Mouse (Mus musculus): Measurements from ENCODE around the gene Ehbp1l1. TPM values are rescaled to one million over a fixed set of nuclear protein-coding genes. Genes with fewer than 3 reads are reported as not detected.

Ehbp1l1 gene
- total and polyA plus RNA-seq, 3 experiments = 30.4 to 62.6 (median 57.0) TPM

DNA sequence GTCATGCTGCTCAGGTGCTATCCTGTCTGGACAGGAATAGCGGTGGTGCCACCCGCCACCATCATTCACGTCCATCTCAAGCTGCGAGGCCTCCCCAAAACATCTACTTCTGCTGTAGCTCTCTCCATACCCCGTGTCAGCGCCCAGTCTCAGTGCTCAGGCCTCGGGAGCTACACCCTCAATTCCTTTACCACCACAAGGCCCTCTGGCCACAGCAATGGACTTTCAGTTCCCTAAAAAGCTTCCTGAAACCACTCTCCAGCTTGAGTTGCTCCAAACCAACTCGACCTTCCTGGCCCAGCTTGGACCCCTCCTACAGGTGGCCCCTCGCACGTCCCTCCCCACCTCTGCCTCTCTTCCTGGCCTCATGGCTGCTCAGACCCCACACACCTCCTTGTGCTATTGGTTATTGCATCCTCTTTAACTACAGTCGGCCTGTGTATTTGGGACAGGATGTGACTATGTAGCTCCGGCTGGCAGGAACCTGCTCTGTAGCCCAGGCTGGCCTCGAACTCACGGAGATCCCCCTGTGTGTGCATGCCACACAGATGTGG lies 14.1 kb downstream of the Ehbp1l1 start:
- no peaks in the 10 kb centered on the region for H3K79me2 ChIP-seq (replicated peaks; ENCODE audit: control insufficient read depth, extremely low read depth, insufficient read depth, poor library complexity, severe bottlenecking)
- H3K9me3 ChIP-seq (replicated peaks; ENCODE audit: low read length) = no peaks in the 10 kb centered on the region
- peaks cover 47 to 91% of the 10 kb centered on the region in 2 experiments for H3K36me3 ChIP-seq (replicated peaks in 1 of 2; ENCODE audit: control insufficient read depth in 1 of 2, insufficient read depth in 1 of 2, low read length in 1 of 2)
- DNase-seq (ENCODE audit: extremely low read depth) = no peak
- no peak overlapping the region for H3K4me2 ChIP-seq (ENCODE audit: insufficient read depth, low read depth, poor library complexity, severe bottlenecking)
- H3K27me3 ChIP-seq (replicated peaks) = no peaks in the 10 kb centered on the region
- H3K9ac ChIP-seq (ENCODE audit: insufficient read depth, low read depth) = no peak overlapping the region
- peaks cover 21 to 46% of the 10 kb centered on the region in 2 experiments for H3K4me1 ChIP-seq (ENCODE audit: control insufficient read depth in 1 of 2, insufficient read depth in 2 of 2)
- TF ChIP-seq MAFK (IDR thresholded peaks at IDR 0.05; ENCODE audit: insufficient replicate concordance, low read length) = no peak
- TF ChIP-seq BHLHE40 (IDR thresholded peaks at IDR 0.05; ENCODE audit: low read depth, low read length) = no peak
- no peak for TF ChIP-seq ETS1 (conservative IDR thresholded peaks at IDR 0.05; ENCODE audit: low read depth, low read length)
- TF ChIP-seq NELFE (IDR thresholded peaks at IDR 0.05; ENCODE audit: low read depth, low read length) = no peak
- TF ChIP-seq JUN (IDR thresholded peaks at IDR 0.05; ENCODE audit: insufficient read depth, low read depth, low read length) = no peak
- TF ChIP-seq MAX (IDR thresholded peaks at IDR 0.05; ENCODE audit: low read length) = no peak
- peak; percentile 94 for TF ChIP-seq IRF4 (IDR thresholded peaks at IDR 0.05; ENCODE audit: low read depth, low read length)
- no peak for TF ChIP-seq ZKSCAN1 (IDR thresholded peaks at IDR 0.05; ENCODE audit: borderline replicate concordance, low read depth, low read length)
- no peak for TF ChIP-seq PAX5 (IDR thresholded peaks at IDR 0.05; ENCODE audit: low read length)
- TF ChIP-seq TCF12 (IDR thresholded peaks at IDR 0.05; ENCODE audit: low read depth, low read length) = no peak
- no peak for TF ChIP-seq TBP (conservative IDR thresholded peaks at IDR 0.05; ENCODE audit: low read depth, low read length)
- no peak for TF ChIP-seq ZC3H11A (IDR thresholded peaks at IDR 0.05; ENCODE audit: low read depth, low read length)
- TF ChIP-seq POLR2A (IDR thresholded peaks at IDR 0.05; ENCODE audit: low read depth, low read length) = no peak
- no peak for TF ChIP-seq MXI1 (IDR thresholded peaks at IDR 0.05; ENCODE audit: low read depth, low read length)
- TF ChIP-seq RAD21 (IDR thresholded peaks at IDR 0.05; ENCODE audit: low read depth, low read length) = no peak
- TF ChIP-seq NRF1 (IDR thresholded peaks at IDR 0.05; ENCODE audit: low read depth, low read length) = no peak
- peak; percentile 28; the same call in 1 of the 2 replicates for TF ChIP-seq MEF2A (IDR thresholded peaks at IDR 0.05; ENCODE audit: borderline replicate concordance, low read depth, low read length)
- TF ChIP-seq SIN3A (IDR thresholded peaks at IDR 0.05; ENCODE audit: low read length) = peak; percentile 50; the same call in 1 of the 2 replicates
- TF ChIP-seq KAT2A (IDR thresholded peaks at IDR 0.05; ENCODE audit: insufficient replicate concordance, low read length) = 0 out of 2 replicates have a peak, but pooled peaks have one; percentile 21
- TF ChIP-seq CHD2 (IDR thresholded peaks at IDR 0.05; ENCODE audit: low read length) = no peak
- 0 out of 2 replicates have a peak, but pooled peaks have one; percentile 20 for TF ChIP-seq MYC (IDR thresholded peaks at IDR 0.05; ENCODE audit: low read depth, low read length)
- no peak for TF ChIP-seq CHD1 (IDR thresholded peaks at IDR 0.05; ENCODE audit: low read depth, low read length)
- no peak for TF ChIP-seq ELF1 (IDR thresholded peaks at IDR 0.05; ENCODE audit: low read depth, low read length)
- TF ChIP-seq E2F4 (IDR thresholded peaks at IDR 0.05; ENCODE audit: insufficient replicate concordance, low read depth, low read length) = no peak
- 0 out of 2 replicates have a peak, but pooled peaks have one; percentile 31 for TF ChIP-seq MAZ (IDR thresholded peaks at IDR 0.05; ENCODE audit: low read depth, low read length)
- TF ChIP-seq UBTF (IDR thresholded peaks at IDR 0.05; ENCODE audit: low read depth, low read length) = no peak
- no peak for TF ChIP-seq JUND (conservative IDR thresholded peaks at IDR 0.05; ENCODE audit: low read depth, low read length)
- no peak for TF ChIP-seq ZNF384 (IDR thresholded peaks at IDR 0.05; ENCODE audit: low read depth, low read length)
- no peak for TF ChIP-seq HCFC1 (IDR thresholded peaks at IDR 0.05; ENCODE audit: low read depth, low read length)
- TF ChIP-seq GABPA (IDR thresholded peaks at IDR 0.05; ENCODE audit: insufficient replicate concordance, low read depth, low read length) = no peak
- peak; percentile 84 for TF ChIP-seq EP300 (IDR thresholded peaks at IDR 0.05; ENCODE audit: low read length)
- H3K4me3 ChIP-seq (replicated peaks in 1 of 3; ENCODE audit: low read depth in 2 of 3, low read length in 2 of 3, poor library complexity in 1 of 3) = no peak overlapping the region
- peak overlapping the region; percentile 57 for H3K27ac ChIP-seq (ENCODE audit: insufficient read depth, low read depth)
- dilution Hi-C loops (cut with MboI; ENCODE audit: extremely low pct_ligation_motif_present, extremely low pct_unique_long_range_greater_than_20kb, low sequenced_read_pairs) = no loop called here
- in situ Hi-C loops (cut with MboI; ENCODE audit: low pct_ligation_motif_present, low pct_unique_long_range_greater_than_20kb, low sequenced_read_pairs) = no loop called here
